Mouse (Mus musculus): ENCODE data around the gene Zfp991.
"Not testable (repeated sequence)": the region's sequence is repeated elsewhere in the genome, so short reads cannot be mapped to it uniquely, and the experiment has no call there.

Gene Zfp991

DNA sequence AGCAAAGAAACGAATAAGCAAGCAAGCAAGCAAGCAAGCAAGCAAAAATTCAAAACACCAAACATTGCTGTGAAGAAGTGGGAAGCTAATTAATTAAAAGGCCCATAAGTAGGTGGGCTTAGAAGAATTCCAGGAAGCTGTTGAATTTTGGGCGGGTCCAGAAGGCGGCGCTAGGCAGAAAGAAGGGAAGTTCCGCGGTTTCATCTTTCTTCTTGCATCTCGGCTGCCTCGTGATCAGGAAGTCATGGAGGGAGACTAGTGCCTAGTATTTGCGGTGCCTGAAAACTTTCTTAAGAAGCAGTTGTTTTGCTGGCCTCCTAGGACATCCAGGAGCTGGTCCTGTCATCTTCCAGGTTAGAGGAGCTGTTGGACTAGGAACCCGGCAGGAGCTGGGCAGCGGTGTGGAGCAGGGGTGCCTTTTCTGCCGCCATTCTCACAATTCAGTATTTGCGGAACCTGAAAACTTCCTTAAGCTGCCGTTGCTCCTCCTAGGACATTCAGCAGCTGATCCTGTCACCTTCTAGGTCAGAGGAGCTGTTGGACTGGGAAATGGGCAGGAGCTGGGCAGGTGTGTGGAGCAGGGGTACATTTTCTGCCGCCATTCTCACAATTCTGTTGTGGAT, at the start of gene Zfp991:
TSS of gene Zfp991 (plus strand) at position 202 of the 623 bp plus-strand sequence.
- not testable (repeated sequence) for DNase-seq

DNA sequence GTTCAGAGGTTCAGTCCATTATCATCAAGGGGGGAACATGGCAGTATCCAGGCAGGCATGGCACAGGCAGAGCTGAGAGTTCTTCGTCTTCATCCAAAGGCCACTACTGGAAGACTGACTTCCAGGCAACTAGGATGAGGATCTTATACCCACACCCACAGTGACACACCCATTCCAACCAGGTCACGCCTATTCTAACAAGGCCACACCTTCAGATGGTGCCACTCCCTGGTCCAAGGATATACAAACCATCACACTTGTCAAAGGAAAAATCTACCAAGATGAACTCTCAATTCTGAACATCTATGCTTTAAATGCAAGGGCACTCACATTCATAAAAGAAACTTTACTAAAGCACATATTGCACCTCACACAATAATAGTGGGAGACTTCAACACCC, 36.2 kb upstream of the Zfp991 start:
- DNase-seq, result not testable (repeated sequence)

DNA sequence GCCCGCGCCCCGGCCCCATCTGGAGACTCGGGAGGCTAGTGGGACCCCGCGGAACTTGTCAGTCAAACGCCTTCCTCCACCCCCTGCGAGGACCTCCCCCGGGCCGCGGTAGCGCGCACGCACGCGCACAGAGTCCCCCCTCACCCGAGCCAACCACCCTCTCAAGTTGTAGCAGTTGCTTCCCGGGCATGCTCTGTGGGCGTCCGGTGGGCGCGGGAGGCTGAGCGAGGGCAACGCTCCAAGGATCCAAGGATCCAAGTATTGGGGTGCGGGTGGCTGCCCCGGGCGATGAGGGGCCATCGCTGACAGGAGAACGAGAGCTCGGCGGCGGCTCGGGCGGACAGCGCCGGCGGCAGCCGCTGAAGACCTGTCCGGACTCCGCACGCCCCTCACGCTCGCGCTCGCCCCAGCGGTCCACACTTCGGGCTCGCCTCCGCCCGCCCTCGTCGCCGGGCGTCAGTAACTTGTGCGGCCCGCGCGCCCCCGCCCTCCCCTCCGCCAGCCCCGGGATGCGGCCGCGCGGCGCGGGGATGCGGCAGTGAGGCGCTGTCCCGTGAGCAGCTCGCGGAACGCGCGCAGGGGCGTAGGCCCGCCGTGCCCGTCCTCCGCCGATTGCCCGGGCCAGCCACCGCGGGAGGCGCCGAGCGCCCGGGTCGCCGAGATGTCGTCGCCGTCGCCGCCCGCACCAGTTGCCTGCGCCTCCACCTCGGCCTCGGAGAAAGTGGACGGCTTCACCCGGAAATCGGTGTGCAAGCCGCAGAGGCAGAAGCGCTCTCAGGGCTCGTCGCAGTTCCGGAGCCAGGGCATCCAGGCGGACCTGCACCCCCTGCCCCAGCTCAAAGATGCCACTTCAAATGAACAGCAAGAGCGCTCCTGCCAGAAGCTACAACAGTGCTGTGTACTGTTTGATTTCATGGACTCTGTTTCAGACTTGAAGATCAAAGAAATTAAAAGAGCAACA, 29.9 kb upstream of the Zfp991 start:
- not testable (repeated sequence) for DNase-seq

DNA sequence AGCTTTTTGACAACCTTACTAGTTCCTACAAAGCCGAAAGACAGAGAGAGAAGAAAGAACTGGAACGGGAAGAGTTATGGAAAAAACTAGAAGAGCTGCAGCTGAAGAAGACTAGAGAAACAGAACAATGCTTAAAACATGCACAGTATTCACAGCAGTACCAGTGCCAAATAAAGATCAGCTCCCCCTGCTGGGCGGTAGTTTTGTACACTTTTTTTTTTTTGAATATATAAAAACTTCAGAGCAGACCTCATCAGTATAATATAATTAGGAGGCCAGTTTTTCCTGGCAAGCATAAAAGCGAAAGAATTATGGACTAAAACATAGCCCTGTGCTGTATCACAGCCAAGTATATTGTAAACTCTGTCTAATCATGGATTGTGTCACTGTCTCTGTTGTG, 28.0 kb upstream of the Zfp991 start:
- DNase-seq, result not testable (repeated sequence)

DNA sequence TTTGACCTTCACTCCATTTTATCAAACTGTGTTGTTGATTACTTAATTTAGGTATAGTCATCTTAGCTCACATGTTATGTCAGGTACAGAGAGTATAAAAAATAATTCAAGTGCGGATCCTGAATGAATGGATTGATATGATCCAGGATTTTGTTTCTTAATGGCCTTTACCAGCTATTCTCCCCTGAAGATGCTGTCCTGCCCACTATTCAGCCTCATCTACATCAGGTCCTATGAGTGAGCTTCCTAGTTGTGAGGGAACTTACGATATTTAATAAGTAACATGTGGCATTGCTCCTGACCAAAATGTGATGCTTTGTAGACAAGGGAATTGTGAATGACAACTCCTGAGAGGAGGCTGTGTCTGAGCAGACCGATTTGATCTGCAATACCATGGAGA, 14.0 kb upstream of the Zfp991 start:
- DNase-seq, result not testable (repeated sequence)

DNA sequence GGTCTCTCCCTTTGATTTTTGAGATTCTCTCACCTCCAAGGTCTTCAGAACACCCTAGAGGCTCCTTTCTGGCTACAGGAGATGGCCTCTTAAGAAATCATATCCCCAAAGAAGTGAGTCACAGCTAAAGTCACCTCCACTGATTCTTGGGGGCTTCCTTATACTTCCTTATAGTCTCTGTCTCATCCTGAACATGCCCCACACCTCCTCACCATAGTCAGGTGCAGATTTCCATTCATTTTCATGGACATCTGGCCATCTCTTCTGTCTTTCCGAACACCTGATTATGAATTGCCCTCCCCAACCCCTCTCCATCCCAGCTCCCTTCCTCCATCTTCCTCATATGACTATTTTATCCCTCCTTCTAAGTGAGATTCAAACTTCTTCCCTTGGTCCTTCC, 9.6 kb upstream of the Zfp991 start:
- not testable (repeated sequence) for DNase-seq

DNA sequence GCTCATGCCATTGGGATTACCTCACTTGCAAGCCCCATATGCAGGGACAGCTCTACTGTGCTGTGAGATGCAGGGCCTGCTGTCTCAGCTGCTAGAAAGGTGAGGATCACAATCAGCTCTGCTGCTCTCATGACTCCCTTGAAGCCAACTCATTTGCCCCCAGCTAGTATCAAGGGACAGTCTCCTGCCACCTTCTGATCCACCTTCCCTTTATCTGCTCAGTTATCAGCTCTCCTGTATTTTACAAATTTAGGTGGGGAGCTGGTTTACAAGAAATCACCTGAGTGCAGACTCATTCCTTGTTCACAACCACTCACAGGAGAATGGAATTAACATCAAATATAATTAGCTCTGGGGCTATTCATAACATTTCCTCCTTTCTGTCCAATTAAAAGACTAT, 8.0 kb upstream of the Zfp991 start:
- DNase-seq, result not testable (repeated sequence)

DNA sequence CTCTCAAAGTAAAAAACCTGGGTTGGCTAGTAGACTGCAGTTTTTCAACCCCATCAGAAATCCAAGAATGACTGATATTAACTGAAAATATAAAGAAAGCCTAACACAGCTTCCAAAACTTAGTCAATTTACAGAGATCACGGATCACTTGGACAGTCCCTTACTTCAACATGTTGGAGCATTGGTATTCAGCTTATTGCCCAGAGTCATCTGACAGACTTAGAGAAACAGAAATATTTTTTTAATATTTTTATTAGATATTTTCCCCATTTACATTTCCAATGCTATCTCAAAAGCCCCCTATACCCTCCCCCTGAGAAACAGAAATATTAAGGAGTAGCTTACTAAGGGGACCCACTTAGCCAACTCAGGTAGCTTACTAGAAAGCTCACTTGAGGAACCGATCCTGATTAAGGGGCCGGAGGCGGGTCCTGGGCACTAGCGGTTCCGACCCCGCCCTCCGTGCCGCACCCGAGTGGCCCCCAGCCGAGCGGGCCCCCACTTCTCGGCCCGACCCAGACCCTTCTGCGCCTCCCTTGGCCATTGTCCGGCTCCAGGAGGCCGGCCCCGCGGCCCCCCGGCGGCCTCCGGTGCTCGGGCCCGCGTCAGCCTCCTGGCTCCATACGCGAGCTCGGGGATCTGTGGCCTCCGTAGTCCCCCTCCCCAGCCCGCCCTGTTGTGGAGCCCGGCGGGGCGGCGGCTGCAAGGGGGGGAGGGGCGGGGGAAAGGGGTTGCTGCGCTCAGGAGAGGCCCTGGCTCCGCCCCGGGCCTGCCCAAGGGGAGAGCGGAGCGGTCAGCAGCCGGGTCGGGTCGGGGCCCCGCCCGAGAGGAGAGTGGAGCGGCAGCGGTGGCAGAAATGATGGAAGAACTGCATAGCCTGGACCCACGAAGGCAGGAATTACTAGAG, 7.2 kb upstream of the Zfp991 start:
- peak in 1 of 2 experiments; percentile 7 for DNase-seq

DNA sequence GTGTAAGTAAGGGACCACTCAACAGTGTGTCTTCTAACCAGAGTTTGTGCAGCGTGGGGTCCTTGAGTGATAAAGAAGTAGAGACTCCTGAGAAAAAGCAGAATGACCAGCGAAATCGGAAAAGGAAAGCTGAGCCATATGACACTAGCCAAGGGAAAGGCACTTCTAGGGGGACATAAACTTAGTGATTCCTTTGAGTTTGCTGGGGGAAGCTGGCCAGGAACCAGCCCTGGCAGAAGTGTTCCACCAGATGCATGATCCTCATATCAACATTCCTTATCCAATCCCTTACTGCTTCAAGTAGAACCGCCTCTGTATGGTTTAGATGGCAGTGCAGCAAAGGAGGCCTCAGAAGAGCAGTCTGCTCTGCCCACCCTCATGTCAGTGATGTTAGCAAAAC, 6.5 kb upstream of the Zfp991 start:
- not testable (repeated sequence) for DNase-seq

DNA sequence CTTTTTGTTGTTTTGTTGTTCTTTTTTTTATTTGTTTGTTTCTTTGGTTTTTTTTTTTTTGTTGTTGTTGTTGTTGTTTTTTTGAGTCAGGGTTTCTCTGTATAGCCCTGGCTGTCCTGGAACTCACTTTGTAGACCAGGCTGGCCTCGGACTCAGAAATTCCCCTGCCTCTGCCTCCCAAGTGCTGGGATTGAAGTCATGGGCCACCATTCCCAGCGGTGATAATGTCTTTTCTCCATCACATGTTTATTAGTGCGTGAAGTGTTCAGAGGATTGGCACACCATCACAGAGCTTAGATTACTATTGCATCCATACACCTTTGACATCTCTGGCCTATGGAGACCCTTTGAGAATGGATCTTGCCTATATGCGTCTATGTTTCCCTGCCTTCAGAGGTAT, 6.0 kb upstream of the Zfp991 start:
- DNase-seq, result not testable (repeated sequence)

DNA sequence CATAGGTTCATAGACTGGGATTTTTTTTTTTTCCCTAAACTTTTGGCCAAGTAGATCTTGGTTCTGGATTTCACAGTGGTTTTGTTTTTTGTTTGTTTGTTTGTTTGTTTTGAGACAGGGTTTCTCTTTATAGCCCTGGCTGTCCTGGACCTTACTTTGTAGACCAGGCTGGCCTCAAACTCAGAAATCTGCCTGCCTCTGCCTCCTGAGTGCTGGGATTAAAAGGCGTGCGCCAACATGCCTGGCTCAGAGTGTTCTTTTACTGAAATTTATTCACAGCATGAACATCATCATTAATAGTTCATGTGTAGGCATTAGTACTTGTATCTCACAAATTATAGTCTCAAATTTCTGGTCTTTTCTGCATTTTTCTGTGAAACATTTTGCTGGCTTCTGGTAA, 5.4 kb upstream of the Zfp991 start:
- DNase-seq, result not testable (repeated sequence)

DNA sequence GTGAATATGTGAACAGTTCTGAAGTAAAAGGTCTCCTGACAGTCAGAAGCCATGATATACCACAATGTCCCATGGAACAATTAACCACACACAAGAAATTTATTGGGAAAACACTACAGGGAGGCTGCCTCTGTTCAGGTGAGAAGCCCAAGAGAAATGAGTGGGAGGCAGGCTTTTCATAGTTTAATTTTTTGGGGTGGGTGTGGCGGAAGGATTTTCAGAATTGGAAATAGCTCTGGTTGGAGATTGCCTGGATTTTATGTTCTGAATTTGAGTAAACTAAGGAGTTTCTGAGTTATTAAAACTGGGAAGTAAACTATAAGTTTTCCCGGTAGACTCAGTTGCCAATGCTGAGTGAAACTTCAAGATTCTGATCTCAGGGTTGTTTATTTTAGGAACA, 4.7 kb upstream of the Zfp991 start:
- DNase-seq, result not testable (repeated sequence)

DNA sequence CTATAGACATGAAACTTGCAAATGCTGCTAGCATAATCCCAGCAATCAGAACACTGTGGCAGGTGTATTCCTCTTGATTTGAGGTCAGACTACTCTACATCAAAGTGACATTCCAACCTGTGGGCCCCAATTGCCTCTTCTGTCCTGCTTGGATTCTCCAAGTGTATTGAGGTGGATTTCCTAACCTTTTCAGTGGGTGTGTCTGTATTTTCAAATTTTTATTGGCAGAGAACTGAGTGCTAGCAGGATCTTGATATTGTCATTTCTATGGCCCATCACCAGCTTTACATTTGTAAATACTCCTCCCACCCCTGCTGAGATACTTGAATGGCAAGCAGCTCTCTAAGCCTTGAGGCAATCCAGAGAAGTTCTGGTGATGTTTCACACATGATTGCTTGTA, 3.7 kb upstream of the Zfp991 start:
- DNase-seq, result not testable (repeated sequence)

DNA sequence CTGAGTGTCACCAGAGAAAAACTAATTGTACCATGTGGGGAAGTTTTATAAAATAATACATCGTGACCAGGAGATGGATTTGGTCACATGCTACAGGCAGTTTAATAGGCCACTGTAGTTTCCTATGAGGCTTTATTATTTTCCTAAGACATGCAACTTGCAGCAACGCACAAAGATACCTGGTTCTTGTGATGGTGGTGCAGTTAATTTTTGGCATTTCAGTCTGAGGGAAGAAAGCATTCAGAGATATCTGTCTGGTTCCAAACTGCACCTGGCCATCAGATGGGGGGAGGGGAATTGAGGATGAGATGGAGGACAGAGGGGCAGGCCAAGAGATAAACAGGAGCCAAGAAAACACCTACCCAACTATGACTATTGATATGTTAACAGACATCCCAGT, 1.8 kb downstream of the Zfp991 start:
- DNase-seq, result not testable (repeated sequence)

DNA sequence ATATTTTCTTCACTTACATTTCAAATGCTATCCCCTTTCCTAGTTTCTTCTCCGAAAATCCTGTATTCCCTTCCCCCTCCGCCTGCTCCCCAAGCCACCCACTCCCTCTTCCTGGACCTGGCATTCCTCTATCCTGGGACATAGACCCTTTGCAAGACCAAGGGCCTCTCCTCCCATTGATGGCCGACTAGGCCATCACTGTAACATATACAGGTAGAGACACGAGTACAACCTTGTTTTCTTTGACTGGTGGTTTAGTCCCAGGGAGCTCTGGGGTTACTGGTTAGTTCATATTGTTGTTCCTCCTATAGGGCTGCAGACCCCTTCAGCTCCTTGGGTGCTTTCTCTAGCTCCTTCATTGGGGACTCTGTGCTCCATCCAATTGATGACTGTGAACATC, 9.9 kb downstream of the Zfp991 start:
- DNase-seq, result not testable (repeated sequence)

DNA sequence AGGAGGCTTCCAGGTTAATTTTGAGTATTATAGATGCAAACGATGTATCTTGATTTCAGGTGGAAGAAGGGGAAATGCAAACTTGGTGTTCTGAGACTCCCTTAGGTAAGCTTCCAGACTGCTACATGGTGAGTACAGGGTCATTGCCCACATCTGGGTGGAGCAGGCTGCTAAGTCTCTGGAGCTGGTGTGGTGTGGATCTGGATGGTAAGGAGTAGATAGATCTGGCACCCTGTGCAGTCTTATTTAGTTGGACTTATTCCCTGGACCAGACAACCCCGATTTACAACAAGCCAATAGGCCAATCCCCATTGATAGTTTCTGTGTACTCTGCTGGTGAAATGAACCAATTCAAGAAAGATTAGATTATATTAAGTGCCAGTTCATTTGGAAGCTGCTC, 33.4 kb downstream of the Zfp991 start:
- not testable (repeated sequence) for DNase-seq

DNA sequence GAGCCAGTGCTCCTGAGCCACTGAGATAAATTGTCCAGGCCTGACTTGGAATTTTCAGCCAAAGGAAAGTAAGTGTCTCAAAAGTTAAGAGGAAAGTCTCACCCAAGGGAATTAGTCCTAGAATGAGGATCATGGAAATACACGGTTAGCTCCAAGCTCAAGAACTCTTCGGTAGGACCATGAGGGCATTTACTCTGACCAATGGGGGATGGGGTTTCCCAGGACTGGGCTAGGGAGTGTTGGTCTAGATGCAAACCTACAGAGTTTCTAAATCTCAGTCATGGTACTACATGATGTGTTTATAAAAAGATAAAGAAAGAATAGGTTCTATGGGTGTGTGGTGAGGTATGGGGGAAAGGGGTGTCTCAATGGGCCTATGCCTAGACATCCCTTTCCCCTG, 38.7 kb downstream of the Zfp991 start:
- DNase-seq, result not testable (repeated sequence)

DNA sequence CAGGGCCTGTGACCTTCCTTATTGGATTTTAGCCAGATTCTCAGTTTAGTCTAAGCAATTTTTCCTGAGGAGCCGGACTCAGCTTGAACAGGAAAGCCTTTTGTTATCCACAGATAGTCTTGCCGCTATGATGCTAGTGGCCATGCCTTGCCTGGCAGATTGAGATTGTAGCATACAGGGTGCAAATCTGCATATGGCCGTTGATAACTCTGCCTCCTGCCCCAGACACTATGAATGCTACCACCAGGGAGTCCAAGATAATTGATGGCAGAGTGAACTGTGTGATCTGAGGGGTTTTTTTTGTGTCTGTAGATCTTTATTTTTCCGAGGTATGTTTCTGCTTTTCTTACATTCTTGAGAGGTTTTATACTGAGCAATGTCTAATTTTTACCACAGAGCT, 39.7 kb downstream of the Zfp991 start:
- DNase-seq, result not testable (repeated sequence)

DNA sequence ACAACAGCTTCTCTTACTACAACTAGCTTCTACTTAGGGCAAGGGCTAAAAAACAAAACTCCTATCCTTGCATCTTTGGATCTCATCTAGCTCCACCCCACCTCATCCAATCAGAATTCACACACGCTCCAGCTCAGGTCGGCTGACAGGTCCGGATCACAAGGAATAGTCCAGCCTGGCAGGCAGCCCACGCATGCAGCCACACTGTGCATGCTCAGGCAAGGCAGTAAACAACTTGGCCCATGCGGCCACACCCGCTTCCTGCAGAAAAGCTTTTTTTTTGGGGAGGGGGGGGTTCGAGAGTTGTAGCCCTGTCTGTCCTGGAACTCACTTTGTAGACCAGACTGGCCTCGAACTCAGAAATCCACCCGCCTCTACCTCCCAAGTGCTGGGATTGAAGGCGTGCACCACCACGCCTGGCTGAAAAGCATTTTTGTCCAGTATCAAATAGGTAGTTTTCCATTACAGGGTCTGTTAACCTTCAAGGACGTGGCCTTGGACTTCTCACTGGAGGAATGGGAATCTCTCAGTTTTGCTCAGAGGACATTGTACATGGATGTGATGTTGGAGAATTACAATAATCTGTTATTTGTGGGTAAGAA, 44.5 kb downstream of the Zfp991 start:
- DNase-seq, result not testable (repeated sequence)

DNA sequence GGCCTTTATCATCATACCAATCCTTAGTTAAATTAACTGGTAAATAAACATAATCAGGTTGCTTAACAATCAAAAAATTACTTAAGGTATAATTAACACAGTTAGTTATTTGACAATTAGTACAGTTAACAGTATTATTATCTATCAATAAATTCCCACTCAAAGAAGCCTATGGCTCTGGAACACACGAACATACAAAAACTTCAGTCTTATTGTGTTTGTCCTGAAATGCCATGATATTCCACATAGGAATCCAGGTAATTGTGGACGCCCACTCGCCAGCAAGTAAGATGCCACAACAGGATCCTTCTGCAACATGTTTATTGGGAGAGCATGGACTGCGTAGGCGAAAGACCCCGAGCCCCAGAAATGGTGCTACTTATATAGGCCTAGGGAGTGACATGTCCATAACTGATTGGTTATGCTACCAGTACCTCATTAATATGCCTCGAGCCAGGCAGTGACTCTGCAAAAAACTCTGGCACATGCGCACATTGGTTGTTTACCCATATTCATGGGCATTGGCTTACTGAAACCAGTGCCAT, 49.4 kb downstream of the Zfp991 start:
- DNase-seq, result not testable (repeated sequence)

DNA sequence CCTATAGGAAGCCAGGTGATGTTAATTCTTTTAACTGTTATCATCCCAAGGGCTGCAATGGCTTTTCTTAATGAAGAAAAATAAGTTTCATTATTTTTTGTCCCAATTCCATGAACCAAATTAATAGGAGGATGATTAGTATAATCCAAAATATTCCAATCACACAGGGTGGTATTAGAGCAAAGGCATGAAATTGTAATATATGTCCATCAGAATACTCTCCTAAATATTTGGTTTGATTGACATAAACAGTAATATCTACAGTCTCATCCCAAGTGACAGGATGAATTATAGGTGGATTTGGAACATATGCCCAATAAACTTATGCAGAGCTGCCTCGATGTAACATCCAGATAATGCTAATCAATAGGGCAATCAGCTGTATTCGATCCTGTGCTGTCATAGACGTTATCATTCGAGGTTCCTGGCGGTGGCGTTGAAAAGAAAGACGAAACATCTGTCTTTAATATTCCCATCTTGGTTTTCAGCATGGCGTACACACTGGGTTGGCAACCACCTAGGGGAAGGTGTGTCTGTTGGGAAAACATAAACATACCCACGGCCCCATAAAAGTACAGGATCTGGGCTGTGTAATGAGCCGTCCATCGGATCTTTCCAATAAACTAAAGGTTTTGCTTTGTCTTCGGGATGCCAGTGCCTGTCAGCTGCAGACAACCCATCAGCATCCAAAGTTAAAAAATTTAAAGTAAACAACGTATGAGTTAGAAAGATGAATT, 50.3 kb downstream of the Zfp991 start:
- not testable (repeated sequence) for DNase-seq

All from cerebellum, postnatal 36 days (tissue).